Mouse (Mus musculus): ENCODE measurements around the gene Nr2c2ap.

DNA sequence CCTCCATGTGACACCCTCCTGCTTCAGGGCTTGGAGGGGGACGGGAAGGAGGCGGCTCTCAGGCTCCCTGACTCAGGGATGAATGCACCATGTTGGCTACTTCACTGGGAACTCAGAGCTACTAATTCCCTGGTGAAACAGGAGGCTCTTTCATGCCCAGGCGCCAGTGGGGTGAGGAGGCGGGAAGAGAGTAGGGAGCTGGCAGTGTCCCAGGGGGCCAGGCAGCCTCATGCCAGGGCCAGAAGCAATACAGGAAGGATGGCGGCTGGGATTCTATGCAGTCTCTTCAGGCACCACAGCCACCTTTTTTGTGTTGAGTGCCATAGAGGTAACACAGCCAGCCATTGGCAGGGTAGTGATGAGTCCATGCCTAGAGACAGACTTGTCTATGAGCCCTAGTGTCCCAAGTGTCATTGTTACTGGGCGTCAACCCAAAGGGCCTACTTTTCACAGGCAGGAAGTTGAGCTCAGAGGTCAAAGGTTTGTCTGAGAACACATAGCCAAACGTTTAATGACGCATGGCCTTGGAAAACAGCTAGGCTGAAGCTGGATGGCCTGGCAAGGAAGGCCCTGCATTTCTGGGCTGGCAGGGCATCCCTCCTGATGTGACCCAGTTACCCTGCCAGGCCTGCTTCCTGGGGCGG, 1.7 kb upstream of the Nr2c2ap start:
- TF ChIP-seq CTCF (IDR thresholded peaks at IDR 0.05; ENCODE audit: borderline replicate concordance, extremely low read depth, insufficient read depth, insufficient read length) (no peak), POLR2A (IDR thresholded peaks at IDR 0.05; ENCODE audit: borderline replicate concordance, extremely low read depth, insufficient read depth, insufficient read length, poor library complexity, severe bottlenecking) (no peak)

Measured in brain, embryonic 14.5 days (tissue).